Mouse (Mus musculus): ENCODE measurements around the gene 1700067K01Rik.

GRCm38 (mm10) chr8:84019738-84020137 is 18.4 kb downstream of the 1700067K01Rik start:
- no peak for TF ChIP-seq USF1 (IDR thresholded peaks at IDR 0.05; ENCODE audit: low read depth)
- TF ChIP-seq CTCF (IDR thresholded peaks at IDR 0.05; ENCODE audit: control insufficient read depth, insufficient read depth, insufficient read length): no peak
- TF ChIP-seq MAX (IDR thresholded peaks at IDR 0.05): no peak
- no peak for TF ChIP-seq CEBPB (IDR thresholded peaks at IDR 0.05; ENCODE audit: low read depth)
- no peak for TF ChIP-seq MYOD1 (IDR thresholded peaks at IDR 0.05; ENCODE audit: control insufficient read depth, insufficient read length, low read depth)
